20 mouse cellular contexts compared by ENCODE assay signal in genomic region chr1:21539486-21539885, GRCm38 (mm10).
DNase-seq lines count a peak whose midpoint lies in the region; ATAC-seq and TF ChIP-seq lines count a peak whose summit lies in the region.
"Had no signal": no experiment of that assay in that cellular context is flagged by ENCODE, and none has a peak within 500 bp of the region (broad histone marks: within the 10 kb centered on the region; RNA-seq: fewer than 3 reads in every experiment).

No protein-coding gene starts in this region.

- intact Hi-C loops in left cerebral cortex, adult 2 months (cut with DNase I), result loop anchor here (5.0 kb wide), 2 partner anchors 37 to 143 kb away; no protein-coding TSS in a partner anchor

- TF ChIP-seq CTCF in left cerebral cortex, adult 2 months (IDR thresholded peaks at IDR 0.05), result no peak

- DNase-seq in frontal cortex, postnatal 36 days (ENCODE audit: low spot score in 2 of 2), result peak; percentile 20 to 49
- no peak for DNase-seq in frontal cortex, postnatal 25 days (ENCODE audit: low spot score in 2 of 2)
- DNase-seq in right cerebral cortex, adult 18-20 months, result peak; percentile 69
- DNase-seq in right cerebral cortex, postnatal 10 days (ENCODE audit: low spot score in 2 of 2), result no peak
- no peak for DNase-seq in left cerebral cortex, adult 2 months (ENCODE audit: extremely low spot score in 1 of 2, low spot score in 2 of 2)
- DNase-seq: adrenal gland, adult 2 months; adrenal gland, postnatal 14 days; cerebellum, adult 11-12 months; cerebellum, adult 9-10 months; cerebellum, postnatal 14 days; gastrocnemius, postnatal 10 days; gastrocnemius, postnatal 36 days; heart, adult 11 months had no signal

- no peak for ATAC-seq in granulocyte monocyte progenitor cell, adult 5-6 weeks (replicated peaks; ENCODE audit: poor library complexity, severe bottlenecking)
- ATAC-seq: CD4-positive, CD25-positive, alpha-beta regulatory T cell, adult 4 months; forebrain, embryonic 13.5 days; forebrain, embryonic 16.5 days had no signal

- peak overlapping the region; percentile 67 for H3K27ac ChIP-seq in left cerebral cortex, adult 2 months
- H3K27ac ChIP-seq: forebrain, embryonic 10.5 days; forebrain, embryonic 13.5 days; hindbrain, embryonic 12.5 days; hindbrain, embryonic 15.5 days had no signal

- no peak overlapping the region for H3K4me3 ChIP-seq in left cerebral cortex, adult 2 months
- H3K4me3 ChIP-seq: forebrain, embryonic 10.5 days; forebrain, embryonic 13.5 days; hindbrain, embryonic 12.5 days; hindbrain, embryonic 15.5 days had no signal

Comparison
In these comparisons a context has a peak if more than half of its experiments do, and no peak if none do; other contexts are left out.
1. DNase-seq: peak in frontal cortex, postnatal 36 days (2 of 2) and right cerebral cortex, adult 18-20 months (single experiment); none in frontal cortex, postnatal 25 days (0 of 2), right cerebral cortex, postnatal 10 days (0 of 2) and left cerebral cortex, adult 2 months (0 of 2).